Mouse (Mus musculus) bone marrow, adult 2 months (tissue): ENCODE results near the gene Lrrc8b.
A peak's percentile ranks its signal among the peaks of the same experiment; 100 is the strongest.

Experiments
- CTCF ChIP-seq: fragments of 200-500 bp; IDR thresholded peaks from 2 replicates; pipeline ENCODE4 v1.5.1; 2011; ENCODE audit warnings: low read length, control low read depth; ENCODE audit not compliant: control insufficient read depth, insufficient read depth
- POLR2A ChIP-seq: fragments of 200-500 bp; IDR thresholded peaks from 2 replicates; pipeline ENCODE4 v1.6.1; 2011; ENCODE audit warnings: low read depth, mild to moderate bottlenecking, control low read depth, low read length, borderline replicate concordance; ENCODE audit not compliant: control insufficient read depth

- peak; percentile 37; the same call in 1 of the 2 replicates for TF ChIP-seq CTCF
- peak; percentile 89 for TF ChIP-seq POLR2A
These were observed 103.8 kb downstream of the Lrrc8b start, which contains the start of gene Lrrc8c for GRCm38 (mm10) chr5:105519096-105519975.
